Mouse (Mus musculus) Patski (cell line): ENCODE measurements at regions not wholly inside any gene's neighbourhood (a gene's known extent, or its start where the extent isn't known, plus 50 kb on each side); places are given as distances from the start of the nearest gene placed in this dataset.
"Not testable (repeated sequence)": the region's sequence is repeated elsewhere in the genome, so short reads cannot be mapped to it uniquely, and the experiment has no call there.

Source experiments
- ATAC-seq: fragments of 100-300 bp; one replicate; pipeline ENCODE4 v1.8.0; 2021
- CTCF ChIA-PET: fragments of 350-600 bp; sonication (Branson Sonifier 250); formaldehyde crosslinking; loops from one replicate; lab custom pipeline; 2022; ENCODE audit warnings: inconsistent platforms; lab: Charles Lee
- POLR2A ChIA-PET: fragments of 350-600 bp; sonication (Branson Sonifier 250); formaldehyde crosslinking; loops from one replicate; lab custom pipeline; 2022; ENCODE audit warnings: antibody characterized with exemption, inconsistent platforms; lab: Charles Lee
- DNase-seq: peaks from one replicate; pipeline ENCODE4 v3.0.0-alpha.2; 2011; ENCODE audit warnings: low read depth, low spot score
- H3K27me3 ChIP-seq: fragments of 371-371 bp; one replicate; pipeline ENCODE4 v1.5.1; 2021
- CTCF ChIP-seq: fragments of 100-300 bp; IDR thresholded peaks from one replicate; pipeline ENCODE4 v1.5.1; 2021
- in situ Hi-C: fragments of 300-500 bp; cut with MboI; formaldehyde crosslinking; loops from 3 replicates; pipeline ENCODE4 v1.11.1; 2018; ENCODE audit warnings: low pct_unique_long_range_greater_than_20kb, mixed read lengths

DNA sequence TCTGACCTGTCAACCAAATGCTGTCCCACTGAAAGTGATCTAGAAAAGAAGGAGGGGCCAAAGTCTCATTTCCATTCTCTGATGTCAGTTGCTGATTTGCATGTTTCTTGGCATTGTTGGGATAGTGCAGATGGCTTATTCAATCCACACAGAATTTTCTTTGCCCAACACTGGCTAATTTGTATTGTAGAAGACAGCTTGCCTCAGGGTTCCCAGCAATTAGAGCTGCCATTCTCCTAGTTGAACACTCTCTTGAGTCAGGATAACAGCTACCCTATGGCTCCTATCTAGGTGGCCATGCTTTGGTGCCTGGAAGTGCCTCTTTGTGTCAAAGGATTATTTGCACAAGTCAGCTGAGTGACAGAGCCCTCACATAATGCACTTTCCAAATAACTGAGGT, 569.0 kb downstream of the Lrriq3 start:
- no peak for TF ChIP-seq CTCF
- ATAC-seq (no peak), DNase-seq (no peak)
- ChIA-PET POLR2A (no interaction called here), CTCF (interaction anchor here (1.1 kb wide), 1 partner anchor 18 kb away, joined by 3 read pairs; no protein-coding TSS in a partner anchor)
- H3K27me3 ChIP-seq = no peaks in the 10 kb centered on the region
- in situ Hi-C loops = no loop called here

DNA sequence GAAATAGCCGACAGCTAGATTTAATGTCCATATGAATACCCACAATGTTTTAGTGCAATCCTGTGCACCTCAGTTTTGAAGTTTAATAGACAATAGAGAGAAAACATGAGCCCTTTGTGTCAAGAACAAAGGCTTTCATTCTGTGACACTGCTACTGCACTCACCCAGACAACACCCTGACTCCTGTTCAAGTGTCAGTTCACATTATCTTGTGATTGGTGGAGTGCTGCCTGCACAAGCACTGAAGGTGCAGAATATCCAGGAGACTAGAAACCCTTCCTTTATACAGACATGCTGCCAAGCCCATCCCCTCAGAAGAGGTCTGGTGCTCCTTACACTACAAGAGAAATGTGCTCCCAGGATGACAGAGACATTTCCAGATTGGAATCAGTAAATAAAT, 579.3 kb downstream of the Lrriq3 start:
- DNase-seq (no peak), ATAC-seq (no peak)
- POLR2A ChIA-PET = no interaction called here
- no peaks in the 10 kb centered on the region for H3K27me3 ChIP-seq
- in situ Hi-C loops = no loop called here
- CTCF ChIA-PET = no interaction called here
- no peak for TF ChIP-seq CTCF

DNA sequence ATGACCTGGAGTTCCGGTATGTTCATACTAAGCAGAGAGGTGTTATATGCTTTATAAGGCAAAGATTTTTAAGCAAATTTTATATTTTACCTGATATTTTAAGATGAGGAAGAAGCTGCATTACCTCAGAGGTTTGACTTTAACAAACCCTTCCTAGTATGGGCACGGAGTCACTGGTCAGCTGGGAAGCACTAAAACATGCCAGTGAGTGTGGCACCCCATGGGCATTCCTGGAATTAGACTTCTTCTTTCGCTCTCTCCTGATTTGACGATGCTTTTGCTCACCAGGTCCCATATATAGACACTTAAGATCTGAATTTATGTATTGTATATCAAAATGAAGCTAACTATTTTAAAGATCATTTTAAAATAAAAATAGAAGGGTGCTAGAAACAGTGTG, 587.0 kb downstream of the Lrriq3 start:
- in situ Hi-C loops = no loop called here
- H3K27me3 ChIP-seq = no peaks in the 10 kb centered on the region

DNA sequence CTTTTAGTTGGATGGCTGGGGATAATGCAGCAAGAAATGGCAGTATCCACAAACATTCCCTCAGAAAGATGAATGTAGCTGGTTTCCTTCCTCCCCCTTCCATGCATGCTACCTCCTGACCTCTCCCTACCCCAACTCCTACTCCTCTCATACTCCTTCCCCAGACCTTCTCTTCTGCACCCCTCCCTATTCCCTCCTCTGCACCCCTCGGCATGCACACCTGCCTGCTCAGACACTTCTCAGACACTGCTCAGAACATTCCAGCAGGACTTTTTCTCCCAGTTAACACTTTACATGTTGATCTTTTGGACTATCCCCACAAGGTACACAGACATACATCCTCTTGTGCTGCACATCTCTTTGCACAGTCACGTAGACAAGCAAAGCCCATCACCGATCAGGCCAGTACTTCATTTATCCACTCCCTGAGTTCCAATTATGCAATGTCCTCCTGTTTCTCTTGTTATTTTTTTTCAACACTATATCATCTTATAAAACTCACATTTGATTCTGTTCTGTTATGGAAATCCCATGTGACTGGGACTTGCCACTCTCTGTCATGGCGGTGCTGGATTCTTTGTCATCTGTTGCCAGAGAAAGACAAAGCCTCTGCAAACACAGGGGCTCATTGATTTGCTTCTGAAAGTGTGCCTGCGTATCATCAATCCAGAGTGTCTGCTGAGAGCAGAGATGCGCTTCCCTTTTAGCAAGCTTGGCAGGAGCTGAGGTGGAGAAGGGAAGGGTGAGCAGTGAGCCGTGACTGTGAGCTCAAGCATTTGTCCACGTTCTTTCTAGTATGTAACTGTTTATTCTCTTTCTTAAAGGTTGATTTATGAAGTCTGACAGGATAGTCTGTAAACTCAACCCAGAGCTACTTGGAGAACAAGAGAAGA, 589.9 kb downstream of the Lrriq3 start:
- ChIA-PET POLR2A (interaction anchor here (0.6 kb wide), 1 partner anchor 586 kb away, joined by 3 read pairs; no protein-coding TSS in a partner anchor), CTCF (no interaction called here)
- in situ Hi-C loops = no loop called here
- TF ChIP-seq CTCF = no peak
- no peak for ATAC-seq
- DNase-seq = no peak
- no peaks in the 10 kb centered on the region for H3K27me3 ChIP-seq

More for the DNA sequence above, 587.0 kb downstream of the Lrriq3 start:
- ChIA-PET CTCF (interaction anchor here (1.4 to 1.5 kb wide), 2 partner anchors 13 to 17 kb away, joined by 3 read pairs; no protein-coding TSS in a partner anchor), POLR2A (no interaction called here)
- no peak for DNase-seq
- TF ChIP-seq CTCF = no peak
- no peak for ATAC-seq

DNA sequence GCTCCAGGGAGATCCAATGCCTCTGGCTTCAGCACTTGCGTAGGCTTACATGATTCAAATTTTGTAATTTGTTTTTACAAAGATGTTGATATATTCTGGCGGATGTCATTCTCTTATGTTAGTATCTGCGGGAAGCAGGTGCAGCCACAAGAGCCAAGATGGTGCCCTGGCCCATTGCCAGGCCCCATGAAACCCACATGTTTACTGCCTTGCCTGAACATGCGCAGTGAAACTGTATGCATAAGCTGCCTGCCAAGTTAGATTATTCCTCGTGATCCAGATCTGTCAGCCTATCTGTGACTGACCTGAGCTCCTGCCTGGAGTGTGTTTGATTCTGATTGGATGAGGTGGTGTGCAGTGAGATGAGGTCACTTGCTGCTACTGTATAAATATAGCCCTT, 595.1 kb downstream of the Lrriq3 start:
- no peak for TF ChIP-seq CTCF
- DNase-seq (no peak), ATAC-seq (no peak)
- H3K27me3 ChIP-seq = no peaks in the 10 kb centered on the region
- ChIA-PET POLR2A (no interaction called here), CTCF (interaction anchor here (1.4 kb wide), 1 partner anchor 12 kb away, joined by 4 read pairs; no protein-coding TSS in a partner anchor)
- in situ Hi-C loops = no loop called here

DNA sequence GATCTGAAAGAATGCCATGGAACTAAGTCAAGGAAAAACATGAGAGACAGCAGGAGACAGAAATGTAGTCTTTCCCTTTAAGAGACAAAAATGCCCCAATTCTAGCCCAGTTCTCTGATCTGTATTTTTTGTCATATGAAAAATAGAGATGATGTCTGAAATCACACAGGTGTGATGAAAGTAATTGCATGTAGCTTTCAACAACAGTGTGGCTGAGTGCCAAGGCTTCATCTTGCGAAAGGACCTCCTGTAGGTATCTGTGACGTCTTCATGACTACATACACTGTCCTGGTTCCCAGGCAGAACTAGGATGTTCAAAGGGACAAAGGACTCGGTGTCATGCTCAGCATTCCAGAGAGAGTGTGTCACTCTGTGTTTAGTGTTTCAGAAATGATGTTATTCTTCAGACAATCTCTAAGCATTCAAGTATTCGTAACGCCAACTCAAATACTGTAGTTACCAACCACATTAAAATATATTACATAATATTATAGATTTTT, 629.8 kb downstream of the Lrriq3 start:
- TF ChIP-seq CTCF = no peak
- POLR2A ChIA-PET = no interaction called here
- no peaks in the 10 kb centered on the region for H3K27me3 ChIP-seq
- CTCF ChIA-PET = no interaction called here
- in situ Hi-C loops = no loop called here
- no peak for ATAC-seq
- DNase-seq = no peak

DNA sequence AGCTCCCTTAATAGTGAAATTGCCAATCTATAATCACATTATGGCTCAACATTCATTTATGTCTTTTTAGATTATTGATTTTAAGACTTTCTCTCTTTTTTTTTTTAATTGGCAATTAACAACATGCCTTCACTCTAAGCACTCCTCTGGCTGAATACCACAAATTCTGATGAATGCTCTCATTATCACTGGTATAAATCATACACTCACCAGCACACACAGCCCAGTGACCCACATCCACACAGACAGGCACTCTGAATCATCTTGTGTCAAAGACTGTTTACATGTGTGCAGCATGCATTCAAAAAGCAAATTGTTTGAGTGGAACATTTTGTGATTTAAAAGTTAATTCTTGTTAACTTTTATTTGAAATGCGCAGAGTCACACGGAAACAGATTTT, 649.2 kb downstream of the Lrriq3 start:
- POLR2A ChIA-PET = no interaction called here
- in situ Hi-C loops = no loop called here

DNA sequence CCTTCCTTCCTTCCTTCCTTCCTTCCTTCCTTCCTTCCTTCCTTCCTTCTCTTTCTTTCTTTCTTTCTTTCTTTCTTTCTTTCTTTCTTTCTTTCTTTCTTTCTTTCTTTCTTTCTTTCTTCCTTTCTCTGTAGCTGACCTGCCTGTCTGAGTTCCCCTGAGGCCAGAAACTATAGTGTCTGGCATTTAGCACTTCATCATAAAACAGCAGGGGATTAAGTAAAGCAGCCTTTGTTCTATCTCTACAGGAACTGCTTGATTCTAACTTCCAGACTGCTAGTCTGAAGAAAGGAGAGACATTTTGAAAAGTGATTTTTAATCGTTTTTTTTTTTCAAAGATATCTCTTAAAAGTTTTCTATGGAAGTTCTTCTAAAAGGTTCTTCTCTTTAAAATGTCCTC, 653.4 kb downstream of the Lrriq3 start:
- DNase-seq, H3K27me3 ChIP-seq, CTCF ChIA-PET, in situ Hi-C loops, ATAC-seq, POLR2A ChIA-PET: not testable (repeated sequence)

More for the DNA sequence above, 649.2 kb downstream of the Lrriq3 start:
- DNase-seq (no peak), ATAC-seq (no peak)
- CTCF ChIA-PET = interaction anchor here (1.0 kb wide), 1 partner anchor 11 kb away, joined by 3 read pairs; no protein-coding TSS in a partner anchor
- H3K27me3 ChIP-seq = no peaks in the 10 kb centered on the region
- no peak for TF ChIP-seq CTCF

DNA sequence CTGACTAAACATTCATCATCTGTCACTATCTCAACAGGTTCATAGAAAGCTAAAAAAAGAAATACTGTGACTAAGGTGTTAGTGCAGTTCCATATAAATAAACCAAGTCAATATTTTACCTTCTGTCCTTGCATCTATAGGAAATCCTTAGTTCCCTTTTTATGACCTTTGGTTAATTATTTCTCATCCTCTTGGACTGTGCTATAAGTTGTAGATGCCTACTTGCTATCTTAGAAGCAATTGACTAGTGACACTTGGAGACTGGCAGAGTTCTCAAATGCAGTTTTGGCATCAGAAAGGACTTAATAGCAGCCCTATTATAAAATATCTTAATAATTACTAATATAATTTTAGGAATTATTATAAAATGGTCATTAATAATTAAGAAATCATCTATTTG, 654.3 kb downstream of the Lrriq3 start:
- POLR2A ChIA-PET = no interaction called here
- no peak for ATAC-seq
- in situ Hi-C loops = no loop called here
- CTCF ChIA-PET = no interaction called here
- no peak for DNase-seq
- TF ChIP-seq CTCF = no peak
- no peaks in the 10 kb centered on the region for H3K27me3 ChIP-seq

DNA sequence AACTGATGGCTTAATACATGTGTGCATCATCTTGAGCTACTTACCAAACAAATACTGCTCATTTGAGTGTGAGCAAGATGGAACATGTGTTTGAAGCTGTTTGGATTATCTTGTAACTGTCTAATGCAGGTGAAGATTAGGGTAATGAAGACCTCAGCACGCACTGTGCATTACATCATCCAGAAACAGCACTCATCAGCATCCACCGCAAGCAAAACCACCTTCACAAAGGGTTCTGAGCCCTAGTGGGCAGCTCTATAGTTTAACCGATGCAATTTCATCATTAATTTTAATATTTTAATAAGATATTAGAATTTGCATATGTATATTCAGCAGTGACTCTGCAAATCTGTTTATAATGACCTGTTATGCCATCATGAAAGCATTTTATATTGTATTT, 664.1 kb downstream of the Lrriq3 start:
- ATAC-seq (no peak), DNase-seq (no peak)
- in situ Hi-C loops = no loop called here
- no peaks in the 10 kb centered on the region for H3K27me3 ChIP-seq
- CTCF ChIA-PET = no interaction called here
- no peak for TF ChIP-seq CTCF
- POLR2A ChIA-PET = no interaction called here

DNA sequence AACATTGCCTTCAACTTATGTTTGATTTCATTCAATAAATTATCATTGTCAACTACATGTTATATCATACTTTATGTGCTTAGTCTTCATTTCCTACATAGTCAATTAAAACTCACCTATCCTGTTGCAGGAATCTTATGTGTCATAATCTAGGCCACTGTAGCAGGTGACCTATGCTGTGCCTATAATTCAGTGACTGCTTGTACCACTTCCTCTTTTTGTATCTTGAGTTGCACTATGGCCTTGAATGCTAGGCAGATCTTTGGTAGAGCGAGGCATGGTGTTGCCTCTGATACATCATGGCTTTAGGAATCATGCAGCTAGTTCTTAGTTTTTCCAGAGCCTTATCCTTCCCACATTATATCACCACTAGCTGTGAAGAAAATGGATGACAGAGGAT, 682.8 kb downstream of the Lrriq3 start:
- ChIA-PET CTCF (no interaction called here), POLR2A (no interaction called here)
- in situ Hi-C loops = no loop called here
- ATAC-seq (no peak), DNase-seq (no peak)
- no peak for TF ChIP-seq CTCF
- H3K27me3 ChIP-seq = no peaks in the 10 kb centered on the region
